Mouse (Mus musculus): ENCODE data around the gene AI597479.

GRCm38 (mm10) chr1:43153538-43153937 lies 55.0 kb downstream of the AI597479 start:
- TF ChIP-seq TAL1 (IDR thresholded peaks at IDR 0.05; ENCODE audit: low read length) (no peak), EP300 (IDR thresholded peaks at IDR 0.05; ENCODE audit: low read depth in 1 of 2, low read length in 2 of 2) (no peak)

Measured in MEL (cell line).